Mouse (Mus musculus) brain, embryonic 18.5 days (tissue): ENCODE data around the gene Rap1gap2.

Source experiments
- DNase-seq: peaks from one replicate; pipeline ENCODE4 v3.0.0-alpha.2; 2012; ENCODE audit warnings: low read depth, low spot score

Rap1gap2 gene

DNA sequence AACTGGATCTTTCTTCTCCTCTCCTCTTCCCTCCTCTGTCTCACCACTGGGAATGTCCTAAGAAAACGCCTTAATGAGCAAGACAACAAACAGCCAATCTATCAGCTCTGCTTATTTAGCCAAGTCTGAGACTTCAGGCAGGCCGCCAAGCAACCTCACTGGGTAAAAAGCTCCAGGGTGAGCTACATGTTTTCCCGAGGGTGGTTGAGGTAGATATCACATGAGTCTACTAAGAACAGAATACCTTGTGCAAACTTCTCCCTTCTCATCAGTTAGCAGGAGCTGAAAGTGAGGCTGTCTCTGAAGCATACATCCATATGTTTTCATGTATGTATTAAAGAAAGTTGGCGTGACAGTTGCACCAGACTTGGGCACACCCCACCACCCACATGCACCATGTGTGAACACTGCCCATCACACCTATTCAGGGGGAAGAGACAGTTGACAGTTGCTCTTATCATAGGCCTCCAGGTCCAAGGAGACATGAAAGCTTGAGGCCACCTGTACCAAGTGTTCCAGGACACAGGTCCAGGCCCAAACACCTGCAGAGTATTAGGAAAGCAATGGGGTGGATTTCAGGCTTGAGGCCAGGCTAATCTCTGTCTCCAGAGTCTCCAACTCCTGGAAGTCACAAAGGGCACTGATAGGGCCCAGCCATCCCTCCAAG is 35.8 kb downstream of the Rap1gap2 start:
- DNase-seq, result no peak

- no peak for DNase-seq
Measured at GRCm38 (mm10) chr11:74572459-74573061, 38.2 kb downstream of the Rap1gap2 start.

- DNase-seq, result no peak
Measured at GRCm38 (mm10) chr11:74569735-74570134, 41.0 kb downstream of the Rap1gap2 start.

GRCm38 (mm10) chr11:74568463-74568862 is 42.3 kb downstream of the Rap1gap2 start:
- no peak for DNase-seq

DNA sequence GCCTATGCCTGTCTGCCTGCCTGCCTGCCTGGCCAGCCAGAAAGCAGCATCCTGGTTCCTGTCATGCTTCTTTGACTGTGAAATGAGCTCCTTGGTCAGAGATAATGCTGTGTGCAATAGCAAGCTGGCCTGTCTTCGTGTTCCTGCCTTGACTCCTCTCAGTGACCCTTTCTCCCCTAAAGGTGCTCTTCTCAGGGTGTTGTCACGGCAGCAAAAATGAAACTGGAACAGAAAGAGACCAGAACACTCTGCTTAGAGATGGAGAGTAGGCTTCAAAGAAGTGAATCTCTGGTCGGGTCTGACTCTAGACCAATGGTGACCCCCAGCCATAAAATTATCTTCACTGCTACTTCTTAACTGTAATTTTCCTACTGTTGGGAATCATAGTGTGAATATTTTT is 42.7 kb downstream of the Rap1gap2 start:
- DNase-seq, result no peak

DNA sequence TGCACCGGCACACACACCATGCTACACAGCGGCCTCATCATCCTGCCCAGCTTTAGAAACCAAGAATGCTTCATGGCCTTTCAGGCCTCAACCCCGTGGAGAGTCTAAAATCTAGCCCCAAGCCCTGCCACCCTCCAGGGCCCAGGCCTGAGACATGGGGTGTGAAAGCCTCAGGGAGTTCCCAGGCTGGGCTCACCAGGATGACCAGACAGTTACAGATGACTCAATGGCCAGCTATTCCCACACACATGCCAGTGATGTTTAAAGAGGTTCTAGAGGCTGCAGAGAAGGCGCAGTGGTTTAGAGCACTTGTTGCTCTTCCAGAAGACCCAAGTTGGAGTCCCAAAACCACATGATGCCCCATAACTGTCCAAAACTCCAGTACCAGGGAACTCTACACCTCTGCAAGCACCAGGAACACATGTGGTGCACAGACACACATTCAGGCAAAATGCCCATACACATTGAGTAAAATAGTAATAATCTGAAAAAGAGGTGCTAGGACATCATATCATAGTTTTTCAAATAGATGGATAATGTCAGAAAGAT is 44.3 kb downstream of the Rap1gap2 start:
- no peak for DNase-seq

DNA sequence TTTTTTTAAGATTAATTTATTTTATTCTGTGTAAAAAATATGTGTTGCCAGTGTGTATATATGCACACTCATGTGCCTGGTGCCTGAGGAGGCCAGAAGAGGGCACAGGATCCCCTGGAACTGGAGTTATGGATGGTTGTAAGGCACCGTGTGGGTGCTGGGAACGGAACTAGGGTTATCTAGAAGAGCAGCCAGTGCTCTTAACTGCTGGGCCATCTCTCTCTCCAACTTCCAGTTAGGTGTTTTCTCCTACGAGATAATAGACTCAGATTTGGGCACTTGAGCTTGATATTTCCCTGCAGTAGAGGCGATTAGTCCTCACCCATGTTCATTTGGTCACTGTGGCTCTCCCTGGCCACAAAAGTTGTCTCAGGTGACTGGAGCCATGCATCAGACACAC is 49.3 kb downstream of the Rap1gap2 start:
- DNase-seq, result no peak

DNA sequence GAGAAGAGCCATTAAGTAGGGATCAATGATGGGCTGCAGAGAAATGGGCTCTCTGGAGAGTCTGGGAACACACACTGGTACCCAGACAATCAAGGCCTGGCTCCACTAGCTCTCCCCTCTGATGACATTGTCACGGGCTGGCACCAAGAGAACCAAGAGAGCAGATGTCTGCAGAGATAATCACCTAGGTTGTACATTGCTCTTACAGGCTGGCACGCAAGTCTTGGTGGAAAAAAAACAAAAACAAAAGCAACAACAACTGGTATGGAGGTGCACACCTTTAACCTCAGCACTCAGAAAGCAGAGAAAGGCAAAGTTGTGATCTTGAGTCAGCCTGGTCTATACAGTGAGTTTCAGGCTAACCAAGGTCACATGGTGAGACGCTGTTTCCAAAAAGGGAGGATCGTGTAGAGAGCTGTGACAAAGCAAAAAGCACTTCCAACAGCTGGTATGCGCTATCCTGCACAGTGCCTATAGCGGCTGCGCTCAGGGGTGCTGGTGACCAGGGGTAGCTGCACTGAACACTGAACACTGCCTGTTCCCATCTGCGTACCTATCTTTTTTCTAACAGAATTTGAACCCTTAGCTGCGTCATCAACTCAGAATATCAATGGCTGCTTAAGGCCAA is 50.0 kb downstream of the Rap1gap2 start:
- DNase-seq, result no peak

- no peak for DNase-seq
Measured at GRCm38 (mm10) chr11:74559793-74560433, 50.8 kb downstream of the Rap1gap2 start.

GRCm38 (mm10) chr11:74558933-74559332 is 51.8 kb downstream of the Rap1gap2 start:
- no peak for DNase-seq

- no peak for DNase-seq
Measured at GRCm38 (mm10) chr11:74557456-74558230, 53.1 kb downstream of the Rap1gap2 start.

DNA sequence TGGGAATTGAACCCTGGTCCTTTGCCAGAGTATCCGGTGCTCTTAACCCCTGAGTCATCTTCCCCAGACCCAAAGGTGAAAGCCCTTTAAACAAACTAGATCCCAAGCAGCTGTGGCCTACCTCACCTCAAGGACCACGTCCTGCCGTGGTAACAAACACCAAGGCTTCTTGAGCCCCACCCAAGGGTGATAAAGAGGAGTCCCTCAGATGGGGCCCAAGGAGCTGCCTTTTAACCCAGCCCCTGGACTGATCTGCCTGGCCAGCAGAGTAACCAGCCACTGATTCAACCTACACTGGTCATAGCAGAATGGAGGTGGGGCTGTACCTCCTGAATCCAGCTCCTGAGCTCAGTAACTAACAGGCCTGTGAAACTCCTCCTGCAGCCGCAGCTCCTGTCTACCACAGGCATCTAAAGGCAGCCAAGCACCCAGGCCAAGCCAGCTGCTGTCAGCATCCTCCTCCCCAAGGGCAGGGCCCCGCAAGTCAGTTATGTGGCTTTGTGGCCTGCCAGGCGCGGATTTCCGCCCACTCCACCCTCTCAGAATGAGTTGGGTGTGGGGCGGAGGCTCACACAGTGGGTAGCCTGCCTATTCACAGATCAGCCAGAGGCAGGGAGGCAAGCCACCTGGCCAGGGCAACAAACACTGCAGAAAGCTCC is 54.9 kb downstream of the Rap1gap2 start:
- DNase-seq, result no peak

DNA sequence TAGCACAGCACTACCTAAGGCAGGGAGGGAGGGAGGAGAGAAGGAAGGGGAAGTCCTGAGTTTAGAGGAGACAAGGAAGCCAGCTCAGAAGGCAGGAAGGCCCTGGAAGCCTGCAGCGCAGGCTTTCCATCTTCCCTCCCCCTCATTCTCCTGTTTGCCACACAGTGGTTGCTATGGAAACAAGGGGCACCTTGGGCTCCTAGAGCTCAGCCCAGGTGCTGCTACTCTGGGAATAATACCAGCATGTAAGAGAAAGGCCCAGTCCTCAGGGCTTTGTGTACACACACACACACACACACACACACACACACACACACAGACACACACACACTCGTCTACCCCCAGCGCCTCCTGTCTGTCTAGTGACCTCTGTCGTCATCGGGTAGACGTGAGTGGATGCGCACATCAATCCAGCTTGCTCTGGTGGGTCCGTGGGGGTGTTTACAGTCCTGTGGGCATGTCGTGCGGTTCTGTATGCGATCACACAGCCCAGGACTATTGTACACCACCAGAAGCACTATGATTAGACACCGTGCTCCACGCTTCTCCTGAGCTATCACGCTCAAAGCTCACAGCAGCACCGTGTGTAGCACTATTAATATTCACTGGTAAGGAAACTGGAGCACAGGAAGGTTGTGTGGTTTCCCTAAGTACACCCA is 55.9 kb downstream of the Rap1gap2 start:
- peak; percentile 55 for DNase-seq

DNA sequence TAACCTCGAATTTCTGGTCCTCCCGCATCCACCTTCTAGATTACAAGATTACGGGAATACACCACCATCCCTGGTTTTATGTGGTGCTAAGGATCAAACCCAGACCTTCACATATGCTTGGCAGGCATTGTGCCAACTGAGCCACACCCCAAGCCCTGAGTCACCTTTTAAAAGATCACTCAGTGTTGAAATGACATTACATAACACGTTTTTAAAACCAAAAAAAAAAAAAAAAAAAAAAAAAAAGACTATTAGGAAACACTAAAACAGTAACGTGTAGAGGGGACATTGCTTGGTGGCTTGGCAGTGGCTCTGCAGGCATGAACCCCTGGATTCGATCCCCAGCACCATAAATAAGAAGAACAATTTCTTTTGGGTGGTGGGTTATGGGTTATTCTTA is 59.1 kb downstream of the Rap1gap2 start:
- no peak for DNase-seq

GRCm38 (mm10) chr11:74550615-74551102 is 60.1 kb downstream of the Rap1gap2 start:
- no peak for DNase-seq

- DNase-seq, result no peak
Measured at GRCm38 (mm10) chr11:74548781-74549382, 61.8 kb downstream of the Rap1gap2 start.

DNA sequence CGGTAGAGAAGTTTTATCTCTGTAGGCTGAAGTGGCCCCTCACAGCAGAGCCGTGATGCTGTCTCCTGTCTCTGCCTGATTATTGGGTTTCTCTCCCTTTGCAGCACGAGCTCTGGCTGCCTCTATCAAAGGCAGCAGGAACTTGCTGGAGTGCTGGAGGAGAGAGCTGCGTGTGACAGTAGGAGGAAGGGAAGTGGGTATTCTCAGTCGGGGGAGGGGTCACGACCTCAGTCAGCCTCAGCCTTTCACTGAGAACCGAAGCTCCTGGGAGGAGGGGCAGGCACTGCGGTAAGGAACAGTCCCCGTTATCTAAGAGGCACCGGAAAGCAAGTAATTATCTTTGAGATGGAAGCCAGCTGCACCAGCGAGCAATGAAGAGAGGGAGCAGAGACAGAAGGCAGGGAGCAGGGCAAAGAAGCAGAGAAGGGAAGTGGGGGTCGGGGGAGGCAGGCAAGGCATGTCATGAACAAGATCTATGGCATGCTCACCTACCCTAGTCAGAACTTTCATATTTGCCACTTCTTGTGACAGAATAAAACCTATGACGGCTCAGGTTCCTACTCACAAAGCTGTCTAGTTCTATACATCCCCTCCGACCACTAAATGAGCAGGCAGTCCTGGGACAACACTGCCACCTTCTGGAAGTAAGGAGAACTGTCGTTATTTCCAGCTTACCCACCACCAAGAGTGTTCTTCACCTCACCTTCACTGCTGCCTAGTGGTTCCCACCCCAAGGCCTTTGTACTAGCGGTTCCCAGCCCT is 63.6 kb downstream of the Rap1gap2 start:
- no peak for DNase-seq

- no peak for DNase-seq
Measured at GRCm38 (mm10) chr11:74546165-74546564, 64.5 kb downstream of the Rap1gap2 start.

DNA sequence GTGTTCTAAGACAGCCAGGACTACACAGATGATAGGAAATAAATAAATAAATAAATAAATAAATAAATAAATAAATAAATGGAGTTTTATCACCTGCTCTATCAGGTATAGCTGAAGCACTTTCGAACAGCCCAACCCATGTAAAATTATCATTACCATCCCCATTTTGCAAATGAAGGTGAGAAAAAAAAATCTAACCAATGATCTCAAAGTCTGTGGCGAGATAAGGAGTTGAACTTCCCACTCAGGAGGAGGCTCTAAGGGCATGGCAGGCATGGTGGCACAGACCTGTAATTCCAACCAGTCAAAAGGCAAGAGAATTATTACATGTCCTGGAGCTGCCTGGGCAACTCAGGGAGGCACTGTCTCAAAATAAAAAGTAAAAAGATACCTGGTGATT is 65.2 kb downstream of the Rap1gap2 start:
- DNase-seq, result no peak
